Comparison of ENCODE assay signal across 12 mouse cellular contexts in genomic region chr10:25426814-25427213, GRCm38 (mm10).
DNase-seq lines count a peak whose midpoint lies in the region; ATAC-seq and TF ChIP-seq lines count a peak whose summit lies in the region.
"Had no signal": no experiment of that assay in that cellular context is flagged by ENCODE, and none has a peak within 500 bp of the region (broad histone marks: within the 10 kb centered on the region; RNA-seq: fewer than 3 reads in every experiment).

No protein-coding gene starts in this region.

- peak; percentile 58; the same call in 1 of the 2 replicates for ATAC-seq in heart, embryonic 15.5 days (replicated peaks; ENCODE audit: insufficient number of reproducible peaks, insufficient read depth, low FRiP score, low read depth)
- no peak for ATAC-seq in limb, embryonic 13.5 days (ENCODE audit: low FRiP score, low read depth)
- ATAC-seq in stomach, postnatal 0 days (ENCODE audit: low FRiP score, low TSS enrichment) = peak; percentile 89
- ATAC-seq: activated CD4-positive, CD25-positive, alpha-beta regulatory T cell, adult 4 months had no signal

- no peak overlapping the region for H3K9ac ChIP-seq in heart, embryonic 15.5 days
- H3K9ac ChIP-seq in limb, embryonic 13.5 days = no peak overlapping the region
- H3K9ac ChIP-seq in stomach, postnatal 0 days (ENCODE audit: low read length) = no peak overlapping the region
- H3K9ac ChIP-seq: hindbrain, embryonic 14.5 days; neural tube, embryonic 12.5 days had no signal

- 23% methylated on average over 4 of the region's 4 CpGs for WGBS in heart, embryonic 15.5 days
- 61% methylated on average over 4 of the region's 4 CpGs for WGBS in thymus, adult 2 months
- WGBS in limb, embryonic 13.5 days = 38% methylated on average over 4 of the region's 4 CpGs
- WGBS in stomach, postnatal 0 days = 14% methylated on average over 4 of the region's 4 CpGs

- H3K27me3 ChIP-seq in heart, embryonic 15.5 days = no peaks in the 10 kb centered on the region
- H3K27me3 ChIP-seq in thymus, adult 2 months (ENCODE audit: control insufficient read depth, insufficient read depth, low read length) = no peaks in the 10 kb centered on the region; the same call in 1 of the 2 replicates
- H3K27me3 ChIP-seq in limb, embryonic 13.5 days = no peaks in the 10 kb centered on the region
- H3K27me3 ChIP-seq in stomach, postnatal 0 days (ENCODE audit: control insufficient read depth, insufficient read depth, low read length) = no peaks in the 10 kb centered on the region
- H3K27me3 ChIP-seq: neural tube, embryonic 12.5 days had no signal

- H3K4me2 ChIP-seq in heart, embryonic 15.5 days = peak overlapping the region; percentile 26; the same call in 1 of the 2 replicates
- H3K4me2 ChIP-seq in limb, embryonic 13.5 days (replicated peaks) = no peak overlapping the region
- H3K4me2 ChIP-seq in stomach, postnatal 0 days (replicated peaks; ENCODE audit: low read depth) = no peak overlapping the region
- H3K4me2 ChIP-seq: hindbrain, embryonic 14.5 days; neural tube, embryonic 12.5 days had no signal

- H3K27ac ChIP-seq in heart, embryonic 15.5 days = peak overlapping the region; percentile 72
- no peak overlapping the region; the same call in 1 of the 2 replicates for H3K27ac ChIP-seq in thymus, adult 2 months (ENCODE audit: control insufficient read depth, insufficient read depth, low read length)
- peak overlapping the region; percentile 48; the same call in 1 of the 2 replicates for H3K27ac ChIP-seq in limb, embryonic 13.5 days
- peak overlapping the region; percentile 81 for H3K27ac ChIP-seq in stomach, postnatal 0 days (replicated peaks)
- H3K27ac ChIP-seq: hindbrain, embryonic 14.5 days; neural tube, embryonic 12.5 days had no signal

- TF ChIP-seq EP300 in stomach, postnatal 0 days (optimal IDR thresholded peaks at IDR 0.05) = no peak

- H3K4me1 ChIP-seq in heart, embryonic 15.5 days (replicated peaks) = peaks cover 50% of the 10 kb centered on the region
- peaks cover 6% of the 10 kb centered on the region for H3K4me1 ChIP-seq in thymus, adult 2 months (replicated peaks; ENCODE audit: control insufficient read depth, insufficient read depth, low read length)
- peaks cover 45% of the 10 kb centered on the region for H3K4me1 ChIP-seq in limb, embryonic 13.5 days
- H3K4me1 ChIP-seq in stomach, postnatal 0 days (replicated peaks; ENCODE audit: control insufficient read depth, insufficient read depth) = peaks cover 9% of the 10 kb centered on the region

- intact Hi-C loops in heart, postnatal 10 days (cut with DNase I) = no loop called here

- DNase-seq in heart, postnatal 10 days = no peak
- peak; percentile 28 for DNase-seq in thymus, postnatal 4 days
- DNase-seq in thymus, adult 2 months = no peak
- DNase-seq in stomach, postnatal 0 days (ENCODE audit: low spot score) = peak; percentile 37
- no peak for DNase-seq in retina, postnatal 1 day
- DNase-seq in layer of hippocampus, postnatal 14 days (ENCODE audit: low spot score in 2 of 2) = no peak
- DNase-seq: thymus, postnatal 25 days had no signal

- TF ChIP-seq POLR2A in thymus, adult 2 months (IDR thresholded peaks at IDR 0.05; ENCODE audit: control insufficient read depth, extremely low read depth, insufficient read depth, low read length, poor library complexity) = no peak

- no peaks in the 10 kb centered on the region for H3K36me3 ChIP-seq in heart, embryonic 15.5 days
- no peaks in the 10 kb centered on the region for H3K36me3 ChIP-seq in thymus, adult 2 months (ENCODE audit: control insufficient read depth, insufficient read depth, low read length)
- no peaks in the 10 kb centered on the region for H3K36me3 ChIP-seq in limb, embryonic 13.5 days
- H3K36me3 ChIP-seq in stomach, postnatal 0 days (ENCODE audit: control insufficient read depth, insufficient read depth, low read length) = no peaks in the 10 kb centered on the region
- H3K36me3 ChIP-seq: neural tube, embryonic 12.5 days had no signal

- H3K4me3 ChIP-seq in heart, embryonic 15.5 days = no peak overlapping the region
- H3K4me3 ChIP-seq in thymus, adult 2 months (ENCODE audit: control insufficient read depth, insufficient read depth, low read length) = no peak overlapping the region
- H3K4me3 ChIP-seq in limb, embryonic 13.5 days = no peak overlapping the region
- H3K4me3 ChIP-seq in stomach, postnatal 0 days (ENCODE audit: low read depth, low read length) = no peak overlapping the region
- H3K4me3 ChIP-seq: neural tube, embryonic 12.5 days had no signal

- no peaks in the 10 kb centered on the region for H3K9me3 ChIP-seq in heart, embryonic 15.5 days (replicated peaks)
- H3K9me3 ChIP-seq in limb, embryonic 13.5 days = no peaks in the 10 kb centered on the region
- no peaks in the 10 kb centered on the region for H3K9me3 ChIP-seq in stomach, postnatal 0 days (ENCODE audit: control insufficient read depth, low read length)
- H3K9me3 ChIP-seq: neural tube, embryonic 12.5 days had no signal

- TF ChIP-seq CTCF in thymus, adult 2 months (IDR thresholded peaks at IDR 0.05; ENCODE audit: borderline replicate concordance, control insufficient read depth, extremely low read depth, insufficient read depth, low read length, poor library complexity) = no peak
- no peak for TF ChIP-seq CTCF in stomach, postnatal 0 days (IDR thresholded peaks at IDR 0.05; ENCODE audit: low read depth)

Comparison
In these comparisons a context has a peak if more than half of its experiments do, and no peak if none do; other contexts are left out.
1. DNase-seq: peak in thymus, postnatal 4 days (single experiment) and stomach, postnatal 0 days (single experiment); none in heart, postnatal 10 days (0 of 2), thymus, adult 2 months (single experiment), retina, postnatal 1 day (single experiment) and layer of hippocampus, postnatal 14 days (0 of 2).